Mouse (Mus musculus) CD4-positive, CD25-positive, alpha-beta regulatory T cell, adult 4 months (primary cell): ENCODE data around the gene Oas1g. TPM values are rescaled to one million over a fixed set of nuclear protein-coding genes. Genes with fewer than 3 reads are reported as not detected.

Experiments used
- polyA plus RNA-seq, 2 experiments: library from polyadenylated mRNA; unstranded; fragments of 100-300 nt; shearing (Covaris generic); gene quantifications; one replicate each; pipeline ENCODE4 v1.2.1; 2017

The Oas1g gene
- polyA plus RNA-seq, 2 experiments from 2014 or later, result 1.2 TPM; not detected in 1

Other genes with a start within 250 kb of the Oas1g start
- 10 to 100 TPM in 1 of 2 experiments, 1 to 10 TPM in 1; 7.2 to 15.4 TPM for gene Rasal1, start 238.8 kb downstream of the Oas1g start, polyA plus RNA-seq
- 10 to 100 TPM; 33.4 to 47.7 TPM for gene Dtx1, start 175.7 kb downstream of the Oas1g start, polyA plus RNA-seq
- gene Oas2, start 137.8 kb downstream of the Oas1g start, polyA plus RNA-seq, result 1 to 10 TPM; 1.6 to 3.6 TPM
- gene Oas3, start 110.0 kb downstream of the Oas1g start, polyA plus RNA-seq, result 10 to 100 TPM; 12.9 to 24.4 TPM
- not detected for gene Oas1e, start 92.1 kb downstream of the Oas1g start, polyA plus RNA-seq
- 10 to 100 TPM; 16.2 to 19.2 TPM for gene Oas1c, start 75.1 kb downstream of the Oas1g start, polyA plus RNA-seq
- not detected for gene Oas1f, start 40.2 kb downstream of the Oas1g start, polyA plus RNA-seq
- gene Oas1h, start 26.2 kb downstream of the Oas1g start, polyA plus RNA-seq, result not detected
- 10 to 100 TPM; 44.7 to 54.6 TPM for gene Oas1a, start 19.9 kb upstream of the Oas1g start, polyA plus RNA-seq
- not detected for gene Oas1d, start 26.9 kb upstream of the Oas1g start, polyA plus RNA-seq
- gene Rph3a, start 122.5 kb upstream of the Oas1g start, polyA plus RNA-seq, result not detected